Mouse (Mus musculus) kidney, adult 11 months (tissue): ENCODE measurements around the gene Thada.
"Not testable (repeated sequence)": the region's sequence is repeated elsewhere in the genome, so short reads cannot be mapped to it uniquely, and the experiment has no call there.

ENCODE experiments used
- DNase-seq: peaks from one replicate; pipeline ENCODE4 v3.0.0; 2022

Gene Thada

GRCm38 (mm10) chr17:84256278-84256819, 209.7 kb downstream of the Thada start:
- peak; percentile 28 for DNase-seq

DNA sequence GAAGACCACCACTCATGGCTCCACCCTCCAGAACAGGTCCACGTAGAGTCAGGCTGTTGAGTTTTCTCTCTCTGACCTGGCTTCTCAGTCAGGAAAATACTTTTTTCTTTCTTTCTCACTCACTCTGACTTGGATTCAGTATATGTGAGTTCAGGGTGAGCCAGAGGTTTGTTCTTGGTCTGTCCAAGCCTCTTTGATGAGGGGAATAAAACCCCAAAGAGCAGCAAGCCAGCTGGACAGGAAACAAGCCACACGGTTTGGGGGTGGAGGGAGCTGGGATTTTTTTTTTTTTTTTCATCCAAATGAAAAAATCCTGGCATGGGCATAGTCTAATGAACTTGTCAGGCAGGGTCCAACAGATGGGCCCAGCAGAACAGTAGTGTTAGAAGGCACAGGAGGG, 210.2 kb downstream of the Thada start:
- DNase-seq: no peak

- DNase-seq: no peak
These were observed 214.6 kb downstream of the Thada start for GRCm38 (mm10) chr17:84251426-84251825.

DNA sequence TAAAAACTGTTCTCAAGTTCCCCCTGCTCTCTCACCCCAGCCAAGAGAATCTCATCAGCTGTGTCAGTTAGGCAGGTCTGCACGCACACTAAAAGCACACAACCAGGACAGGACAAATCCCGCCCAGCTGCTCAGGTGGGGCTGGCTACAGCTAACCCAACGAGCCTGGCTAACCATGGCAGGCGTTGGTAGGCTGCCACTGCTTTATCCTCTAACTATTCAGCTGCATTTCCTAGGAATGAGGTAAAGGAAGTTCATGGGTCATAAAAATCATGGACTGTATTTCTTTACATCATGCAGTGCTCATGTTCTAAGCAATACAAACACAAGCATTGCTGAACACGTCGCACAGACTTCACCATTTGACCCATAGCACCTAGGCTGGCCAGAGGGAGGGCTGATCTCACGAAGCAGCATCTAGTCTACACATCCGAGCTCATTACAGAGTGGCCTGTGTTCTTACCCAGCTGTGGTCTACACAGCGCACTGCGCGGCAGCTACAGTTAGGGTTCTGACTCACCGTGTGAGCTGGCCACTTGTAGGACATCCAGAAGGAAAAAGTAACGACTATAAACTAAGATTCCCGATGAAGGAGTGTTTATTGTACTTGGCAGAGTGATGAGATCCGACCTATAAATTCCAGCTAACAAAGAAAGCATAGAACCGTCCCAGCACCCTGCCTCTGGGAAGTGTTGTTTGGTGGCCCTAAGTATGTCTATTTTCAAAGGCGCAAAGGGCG, 221.7 kb downstream of the Thada start:
- DNase-seq: no peak

DNA sequence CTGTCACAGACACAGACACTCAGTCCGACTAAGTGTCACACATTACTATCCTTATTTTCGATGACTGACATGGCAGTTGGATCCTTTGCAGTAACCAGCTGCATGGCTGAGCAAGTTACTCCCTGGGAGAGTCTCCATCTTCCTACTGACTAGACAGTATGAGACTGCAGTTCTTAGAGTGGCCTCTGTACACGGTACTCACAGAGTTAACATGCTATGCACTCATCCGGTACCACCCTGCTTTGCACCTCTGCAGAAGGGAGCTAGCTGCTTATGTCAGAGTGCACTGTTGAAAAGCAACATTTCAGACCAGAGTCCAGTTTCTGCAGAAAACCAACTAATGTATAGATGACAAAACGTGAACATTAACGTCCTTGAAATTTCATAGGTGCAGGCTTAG, 222.2 kb downstream of the Thada start:
- no peak for DNase-seq

- no peak for DNase-seq
These were observed 224.6 kb downstream of the Thada start for GRCm38 (mm10) chr17:84241308-84241957.

- DNase-seq: peak; percentile 38
These were observed 226.2 kb downstream of the Thada start for GRCm38 (mm10) chr17:84239679-84240292.

DNA sequence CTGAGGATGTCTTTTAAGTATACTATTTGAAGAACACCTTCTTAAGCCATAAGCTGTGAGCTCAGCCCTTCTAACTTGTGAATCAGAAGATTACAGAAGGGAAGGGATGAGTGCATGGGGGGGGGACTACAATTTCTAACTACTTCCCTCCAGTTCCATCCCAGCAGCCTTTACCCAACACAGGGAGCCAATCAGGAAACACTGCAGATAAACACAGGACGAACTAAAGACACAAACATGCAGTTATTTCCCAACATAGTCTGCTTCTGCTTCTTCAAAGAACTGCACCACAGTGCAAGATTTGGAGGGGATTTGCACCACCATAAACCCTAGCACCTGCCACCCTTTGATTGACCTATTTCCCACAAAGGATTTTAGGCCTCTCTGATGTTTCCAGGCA, 227.8 kb downstream of the Thada start:
- no peak for DNase-seq

DNA sequence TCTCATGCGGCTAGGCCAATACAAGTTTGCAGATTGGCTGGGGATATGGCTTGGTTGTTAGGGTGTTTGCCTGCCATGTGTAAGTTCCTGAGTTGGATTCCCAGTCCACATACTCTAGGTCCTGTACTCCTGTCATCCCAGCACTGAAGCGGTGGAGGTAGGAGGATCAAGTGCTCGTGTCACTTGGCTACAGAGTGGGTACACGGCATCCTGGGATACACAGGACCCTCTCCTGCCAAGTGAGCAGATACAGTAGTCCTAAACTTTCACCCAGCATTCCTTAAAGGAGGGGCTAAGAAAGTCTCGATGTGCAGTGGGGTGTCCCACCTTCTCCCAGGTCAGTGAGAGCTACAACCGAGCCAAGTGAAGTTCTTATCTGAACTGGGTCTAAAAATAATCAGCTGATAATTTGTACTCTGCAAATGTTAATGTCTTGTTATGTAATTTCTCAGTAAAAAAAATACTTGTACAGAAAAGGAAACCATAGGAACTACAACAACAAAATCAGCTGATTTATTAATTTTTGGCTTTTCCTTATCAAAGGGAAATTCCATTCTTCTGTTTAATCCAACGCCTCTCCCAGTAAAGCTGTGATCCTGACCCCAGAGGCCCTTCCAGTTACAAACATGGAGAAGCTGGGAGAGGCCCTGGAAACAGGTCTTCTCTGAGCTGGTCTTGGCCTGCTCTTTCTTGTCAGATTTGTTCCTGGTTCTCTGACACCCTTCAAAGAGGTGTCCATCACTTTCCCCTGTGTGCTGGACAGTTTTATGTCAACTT, 229.0 kb downstream of the Thada start:
- DNase-seq: no peak

DNA sequence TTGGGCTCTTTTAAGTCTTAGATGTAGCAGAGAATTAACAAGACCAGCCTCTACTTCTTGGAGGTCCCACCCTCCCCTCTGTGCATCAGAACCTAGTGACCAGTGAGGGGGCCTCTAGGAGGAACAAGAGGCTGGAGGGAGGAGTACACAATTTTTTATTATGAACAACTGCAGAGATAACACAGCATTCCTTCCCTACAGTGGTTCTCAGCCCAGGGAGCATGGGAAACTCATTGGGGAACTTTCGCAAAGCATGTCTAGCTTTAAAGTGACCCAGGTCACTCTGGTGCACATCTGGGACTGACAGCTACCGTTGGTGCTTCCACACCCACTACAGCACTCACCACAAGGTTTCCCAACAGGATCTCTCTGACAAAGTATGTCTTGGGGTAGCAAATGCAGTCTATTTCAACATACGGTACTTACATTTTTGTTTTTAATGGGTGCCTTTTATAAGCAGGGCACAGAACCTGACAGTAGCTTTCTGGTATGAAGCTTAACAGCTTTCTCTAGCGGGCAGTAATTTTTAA, 230.5 kb downstream of the Thada start:
- DNase-seq: no peak

DNA sequence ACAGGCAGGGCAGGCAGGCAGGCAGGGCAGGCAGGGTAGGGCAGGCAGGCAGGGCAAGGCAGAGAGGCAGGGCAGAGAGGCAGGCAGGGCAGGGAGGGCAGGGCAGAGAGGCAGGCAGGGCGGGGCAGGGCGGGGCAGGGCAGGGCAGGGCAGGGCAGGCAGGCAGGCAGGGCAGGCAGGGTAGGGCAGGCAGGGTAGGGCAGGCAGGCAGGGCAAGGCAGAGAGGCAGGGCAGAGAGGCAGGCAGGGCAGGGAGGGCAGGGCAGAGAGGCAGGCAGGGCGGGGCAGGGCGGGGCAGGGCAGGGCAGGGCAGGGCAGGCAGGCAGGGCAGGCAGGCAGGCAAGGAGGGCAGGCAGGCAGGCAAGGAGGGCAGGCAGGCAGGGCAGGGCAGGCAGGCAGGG, 231.2 kb downstream of the Thada start:
- not testable (repeated sequence) for DNase-seq

- no peak for DNase-seq
These were observed 232.2 kb downstream of the Thada start for GRCm38 (mm10) chr17:84233758-84234157.

DNA sequence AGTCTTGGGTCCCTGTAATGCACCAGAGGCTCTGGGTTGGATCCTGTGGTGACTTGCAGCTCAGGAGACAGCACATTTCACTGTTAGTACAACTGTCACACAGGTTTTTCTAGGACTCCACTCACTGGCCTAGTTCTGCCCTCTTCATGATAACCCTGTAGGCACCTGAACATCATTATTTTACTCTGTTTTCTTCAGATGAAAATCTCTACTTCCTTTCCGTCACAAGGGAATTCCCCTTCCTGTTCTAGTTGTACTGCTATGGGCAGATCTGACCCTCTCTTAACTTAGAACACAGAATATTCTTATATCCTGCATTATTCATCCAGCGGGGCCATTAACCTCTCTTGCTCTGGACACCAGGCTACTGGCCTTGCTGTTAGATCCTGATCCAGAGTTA, 234.6 kb downstream of the Thada start:
- DNase-seq: no peak

DNA sequence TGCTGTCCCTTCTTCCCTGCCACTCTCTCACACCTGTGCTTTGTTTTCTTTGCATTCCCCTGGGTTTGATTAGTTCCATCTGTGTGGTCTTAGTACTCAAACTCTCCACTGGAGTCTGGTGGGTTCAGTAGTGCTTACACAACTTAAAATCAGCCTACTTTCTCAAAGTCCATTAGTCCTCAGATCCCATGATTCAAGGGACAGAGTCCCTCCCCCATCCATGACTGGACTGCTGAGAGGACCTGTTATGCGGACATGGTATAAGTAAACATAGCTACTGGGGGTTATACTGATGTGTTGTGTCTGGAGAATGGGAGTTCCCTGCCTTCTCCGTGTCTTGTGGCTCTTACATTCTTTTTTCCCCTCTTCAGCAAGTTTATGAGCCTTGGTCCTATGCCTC, 237.8 kb downstream of the Thada start:
- DNase-seq: peak; percentile 26

- DNase-seq: no peak
These were observed 239.3 kb downstream of the Thada start for GRCm38 (mm10) chr17:84226681-84227080.

DNA sequence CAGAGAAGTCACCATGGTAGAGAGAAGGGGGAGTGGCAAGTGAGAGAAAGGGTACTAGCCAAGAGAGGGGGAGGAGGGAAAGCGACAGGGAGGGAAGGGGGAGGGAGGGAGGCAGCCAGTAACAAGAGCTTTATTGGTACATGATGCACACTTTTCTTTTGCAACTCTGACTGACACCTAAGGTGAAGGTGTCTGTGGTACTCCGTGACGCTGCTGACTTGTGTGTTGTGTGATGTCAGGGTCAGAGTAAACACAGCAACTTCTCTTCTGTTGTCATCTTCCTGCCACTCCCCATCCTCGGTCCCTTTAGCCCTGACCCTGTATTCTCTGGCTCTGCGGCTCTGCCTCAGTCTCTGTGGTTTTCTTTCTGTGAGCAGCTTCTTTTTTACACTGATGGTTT, 239.8 kb downstream of the Thada start:
- DNase-seq: no peak

DNA sequence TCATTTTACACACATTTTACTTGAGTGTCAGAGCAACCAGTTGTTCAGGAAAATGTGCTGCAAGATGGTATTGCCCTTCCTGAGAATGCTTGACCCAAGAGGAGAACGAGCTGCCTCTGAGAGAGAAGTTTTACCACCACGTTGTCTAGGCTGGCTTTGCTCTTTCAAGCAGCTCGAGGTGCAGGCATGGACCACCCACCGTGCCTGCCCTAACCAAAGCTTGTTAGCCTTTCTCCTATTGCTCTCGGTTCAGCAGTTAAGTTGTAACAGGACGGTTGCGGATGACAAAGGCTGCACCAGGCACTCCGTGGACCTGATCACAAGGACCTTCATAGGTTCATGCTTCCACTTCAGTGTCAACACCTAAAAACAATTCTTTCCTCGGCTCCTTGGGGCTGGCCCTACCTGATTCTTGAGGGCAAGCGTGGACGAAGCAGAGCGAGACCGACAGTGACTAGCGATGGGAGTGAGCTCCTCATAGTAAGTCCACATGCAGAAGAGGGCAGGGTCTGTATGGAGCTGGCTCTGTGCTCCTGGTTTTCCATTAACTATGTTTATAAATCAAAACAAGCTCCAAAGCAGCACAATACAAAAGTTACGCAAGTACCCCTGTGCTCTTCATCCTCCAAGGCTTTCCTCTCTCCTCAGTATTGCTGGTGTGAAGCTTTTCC, 241.7 kb downstream of the Thada start:
- peak; percentile 31 for DNase-seq

DNA sequence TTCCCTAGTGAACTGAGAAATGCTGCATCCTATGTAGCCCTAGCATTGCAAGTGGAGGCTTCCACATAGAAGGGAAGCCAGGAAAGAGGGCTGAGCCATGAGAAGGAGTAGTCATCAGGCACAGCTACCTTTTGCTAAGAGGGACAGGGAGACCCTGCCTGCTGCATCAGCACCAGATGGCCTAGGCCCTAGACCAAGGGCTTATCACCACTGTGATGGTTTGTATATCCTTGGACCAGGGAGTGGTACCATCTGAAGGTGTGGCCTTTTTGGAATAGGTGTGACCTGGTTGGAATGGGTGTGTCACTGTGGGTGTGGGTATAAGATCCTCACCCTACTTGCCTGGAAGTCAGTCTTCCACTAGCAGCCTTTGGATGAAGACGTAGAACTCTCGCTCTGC, 247.2 kb downstream of the Thada start:
- DNase-seq: not testable (repeated sequence)

GRCm38 (mm10) chr17:84217696-84218095, 248.3 kb downstream of the Thada start:
- DNase-seq: no peak

DNA sequence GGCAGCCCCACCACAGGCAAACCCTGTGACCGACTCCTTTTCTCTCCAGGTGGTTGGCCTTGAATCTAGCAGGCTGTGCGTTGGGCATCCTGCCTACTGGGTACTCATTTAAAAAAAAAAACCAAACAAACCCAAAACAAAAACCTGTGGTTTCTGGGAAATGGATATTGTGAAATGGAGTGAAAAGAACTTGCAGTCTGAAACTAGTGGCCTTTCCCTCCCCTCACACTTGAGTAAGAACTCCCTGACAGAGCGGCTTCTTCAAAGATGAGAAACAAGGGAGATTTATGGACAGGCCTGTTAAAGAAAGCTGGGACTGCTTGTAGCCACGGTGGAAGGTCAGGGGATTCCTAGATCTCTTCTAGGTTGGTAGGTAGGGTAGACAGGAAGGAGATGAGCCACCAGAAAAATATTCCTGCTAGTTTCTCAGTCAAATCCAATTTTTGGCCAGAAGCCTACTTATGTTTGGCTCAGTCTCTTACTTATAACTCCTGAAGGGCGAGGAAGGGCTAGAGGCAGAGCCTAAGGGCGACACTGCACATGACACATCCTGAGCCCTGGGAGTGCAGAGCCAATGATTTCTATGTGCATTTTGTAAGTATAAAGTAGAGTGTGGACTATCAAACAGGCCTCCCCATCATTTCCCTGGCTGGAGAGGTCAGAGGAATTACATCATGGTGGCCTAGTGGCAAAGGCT, 250.6 kb downstream of the Thada start:
- no peak for DNase-seq

DNA sequence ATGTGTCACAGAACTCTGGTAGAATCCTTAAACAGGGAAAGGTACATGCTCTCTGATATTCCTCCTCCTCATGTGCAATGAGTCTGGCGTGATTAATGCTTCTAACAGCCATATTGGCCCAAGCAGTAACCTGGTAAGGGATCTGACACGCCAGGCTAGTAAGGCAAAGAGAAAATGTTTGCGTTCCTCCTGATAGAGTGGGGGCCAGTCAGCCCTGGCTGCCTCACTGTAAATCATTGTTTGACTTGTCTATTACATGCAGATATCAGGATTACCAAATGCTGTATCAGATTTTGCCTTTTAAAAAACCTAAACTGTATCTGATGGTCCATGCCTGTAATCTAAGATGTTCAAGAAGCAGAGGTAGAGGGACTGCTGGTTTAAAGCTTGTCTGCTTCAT, 252.5 kb downstream of the Thada start:
- no peak for DNase-seq

DNA sequence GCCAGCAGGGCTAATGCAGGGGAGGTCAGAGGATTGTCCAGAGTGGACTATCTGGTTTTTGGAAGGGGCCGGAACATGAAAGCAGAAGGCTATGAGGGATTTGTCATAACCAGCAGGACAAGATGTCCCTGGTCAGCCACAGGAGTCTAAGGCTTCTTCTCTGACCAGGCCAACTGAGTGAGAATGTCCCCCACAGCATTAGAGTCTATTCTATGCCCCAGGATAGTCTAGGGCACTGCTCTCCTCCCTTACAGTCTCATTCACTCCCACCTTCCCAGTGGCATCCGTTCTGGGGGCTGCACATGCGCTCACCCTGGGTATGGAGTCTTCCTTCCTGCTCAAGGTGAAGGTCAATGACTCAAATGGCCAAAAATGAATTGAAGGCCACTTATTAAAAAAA, 258.4 kb downstream of the Thada start:
- no peak for DNase-seq
